ENCODE assay signal across 8 mouse cellular contexts in the genomic region with DNA sequence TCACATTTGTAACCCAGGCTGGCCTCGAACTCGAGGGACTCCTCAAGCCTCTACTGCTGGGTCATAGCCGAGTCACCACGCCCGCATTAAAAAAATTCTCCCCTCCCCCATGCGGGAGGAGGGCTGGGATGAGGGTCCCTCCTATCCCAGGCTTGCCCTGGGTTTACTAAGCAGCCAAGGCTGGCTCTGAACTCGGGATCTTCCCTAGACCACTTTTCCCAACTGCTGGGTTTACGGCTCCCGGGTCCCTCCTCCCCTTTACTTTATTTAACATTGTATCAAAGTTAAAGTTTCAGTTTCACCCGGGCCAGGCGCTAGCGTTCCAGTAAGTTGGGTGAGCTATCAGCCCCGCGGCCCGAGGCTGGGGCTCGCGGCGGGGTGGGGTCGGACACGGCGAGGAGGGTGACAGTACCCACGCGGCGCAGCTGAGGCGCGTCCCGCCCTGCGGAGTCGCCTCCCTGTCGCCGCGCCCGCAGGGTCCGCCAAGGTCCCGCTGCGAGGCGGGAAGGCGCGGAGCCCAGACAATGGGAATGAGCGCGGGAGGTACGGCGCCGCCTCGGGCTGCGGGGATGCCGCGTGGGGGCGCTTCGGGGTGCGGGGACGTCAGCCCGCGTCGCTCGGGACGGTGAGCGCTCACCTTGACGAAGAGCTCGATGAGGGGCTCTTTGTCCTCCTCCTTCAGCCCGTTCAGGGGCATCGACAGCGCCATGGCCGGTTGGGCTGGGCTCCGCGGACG. TPM values are rescaled to one million over a fixed set of nuclear protein-coding genes. Genes with fewer than 3 reads are reported as not detected.
DNase-seq lines count a peak whose midpoint lies in the region; ATAC-seq and TF ChIP-seq lines count a peak whose summit lies in the region.

No protein-coding gene starts in this region.

- H3K79me2 ChIP-seq in liver, adult 2 months (ENCODE audit: control insufficient read depth, insufficient read depth, low read length): peaks cover 33% of the 10 kb centered on the region

- peak; percentile 20 for DNase-seq in right cerebral cortex, adult 18-20 months
- DNase-seq in right cerebral cortex, postnatal 14 days: no peak
- peak; percentile 23 for DNase-seq in cerebellum, adult 9-10 months
- DNase-seq in gastrocnemius, adult 2 months: peak; percentile 79
- DNase-seq in liver, adult 2 months (ENCODE audit: extremely low read depth, low read depth, low spot score): no peak
- DNase-seq in testis, postnatal 14 days (ENCODE audit: low spot score): peak; percentile 83

- peaks cover 44% of the 10 kb centered on the region for H3K4me1 ChIP-seq in hindbrain, embryonic 15.5 days (replicated peaks)
- peaks cover 43% of the 10 kb centered on the region for H3K4me1 ChIP-seq in liver, adult 2 months (ENCODE audit: control insufficient read depth, insufficient read depth, low read length)
- H3K4me1 ChIP-seq in midbrain, embryonic 16.5 days (ENCODE audit: control insufficient read depth, insufficient read depth, low read length): peaks cover 34% of the 10 kb centered on the region

- under 1% methylated on average over 64 of the region's 67 CpGs for WGBS in hindbrain, embryonic 15.5 days
- under 1% methylated on average over 65 of the region's 67 CpGs for WGBS in liver, adult 2 months
- WGBS in midbrain, embryonic 16.5 days: under 1% methylated on average over 63 of the region's 67 CpGs

- peak; percentile 60 for ATAC-seq in hindbrain, embryonic 15.5 days (ENCODE audit: low FRiP score, low read depth)
- ATAC-seq in midbrain, embryonic 16.5 days: peak; percentile 76

- intact Hi-C loops in gastrocnemius, adult 2 months (cut with DNase I): loop anchor here (2.0 to 5.0 kb wide), 2 partner anchors 17 to 35 kb away; no protein-coding TSS in a partner anchor

- H3K4me3 ChIP-seq in gastrocnemius, adult 2 months: peak overlapping the region; percentile 99
- peak overlapping the region; percentile 58 for H3K4me3 ChIP-seq in hindbrain, embryonic 15.5 days
- H3K4me3 ChIP-seq in liver, adult 2 months (ENCODE audit: insufficient read depth, low read depth, low read length): peak overlapping the region; percentile 78
- peak overlapping the region; percentile 91 for H3K4me3 ChIP-seq in midbrain, embryonic 16.5 days (ENCODE audit: low read depth, low read length)

- TF ChIP-seq CTCF in gastrocnemius, adult 2 months (IDR thresholded peaks at IDR 0.05): peak; percentile 40; the same call in 1 of the 2 replicates
- peak; percentile 10; the same call in 1 of the 2 replicates for TF ChIP-seq CTCF in liver, adult 2 months (IDR thresholded peaks at IDR 0.05; ENCODE audit: low read depth, low read length)

- peak overlapping the region; percentile 60 for H3K9ac ChIP-seq in hindbrain, embryonic 15.5 days
- peak overlapping the region; percentile 92 for H3K9ac ChIP-seq in liver, adult 2 months (ENCODE audit: low read depth, low read length)
- H3K9ac ChIP-seq in midbrain, embryonic 16.5 days (ENCODE audit: low read depth, low read length): peak overlapping the region; percentile 84

- H3K4me2 ChIP-seq in hindbrain, embryonic 15.5 days: peak overlapping the region; percentile 81
- peak overlapping the region; percentile 92 for H3K4me2 ChIP-seq in midbrain, embryonic 16.5 days (ENCODE audit: low read length)

- no peaks in the 10 kb centered on the region for H3K9me3 ChIP-seq in hindbrain, embryonic 15.5 days
- H3K9me3 ChIP-seq in midbrain, embryonic 16.5 days (replicated peaks; ENCODE audit: control insufficient read depth, low read length, poor library complexity, severe bottlenecking): no peaks in the 10 kb centered on the region

- no peak for TF ChIP-seq POLR2A in liver, adult 2 months (IDR thresholded peaks at IDR 0.05; ENCODE audit: extremely low read depth, insufficient read depth, low read length)

- H3K36me3 ChIP-seq in hindbrain, embryonic 15.5 days: no peaks in the 10 kb centered on the region
- no peaks in the 10 kb centered on the region for H3K36me3 ChIP-seq in liver, adult 2 months (ENCODE audit: control insufficient read depth, insufficient read depth, low read length)
- no peaks in the 10 kb centered on the region for H3K36me3 ChIP-seq in midbrain, embryonic 16.5 days (ENCODE audit: control insufficient read depth, insufficient read depth, low read length)

- peak overlapping the region; percentile 94 for H3K27ac ChIP-seq in gastrocnemius, adult 2 months
- peak overlapping the region; percentile 82 for H3K27ac ChIP-seq in hindbrain, embryonic 15.5 days (replicated peaks)
- peak overlapping the region; percentile 83 for H3K27ac ChIP-seq in liver, adult 2 months (replicated peaks; ENCODE audit: insufficient read depth, low read depth, low read length)
- H3K27ac ChIP-seq in midbrain, embryonic 16.5 days (ENCODE audit: low read length): peak overlapping the region; percentile 85

- H3K27me3 ChIP-seq in hindbrain, embryonic 15.5 days: 0 out of 2 replicates have a peak, but pooled peaks cover 2% of the 10 kb centered on the region
- no peaks in the 10 kb centered on the region for H3K27me3 ChIP-seq in liver, adult 2 months (ENCODE audit: control insufficient read depth, insufficient read depth, low read length)
- H3K27me3 ChIP-seq in midbrain, embryonic 16.5 days (ENCODE audit: control insufficient read depth, insufficient read depth, low read depth, low read length): peaks cover 3% of the 10 kb centered on the region; the same call in 1 of the 2 replicates

RNA-seq across cellular contexts. Expression of gene Clic4, which starts 0.6 kb away (rescaled TPM):
- 10 to 100 TPM; 16.9 to 33.9 TPM for total RNA-seq in gastrocnemius, adult 2 months (2021)
- 67.1 and 73.3 TPM in 2 replicates for polyA plus RNA-seq in hindbrain, embryonic 15.5 days (2015; fragmentation: Nextera tagmentation; extraction: Ambion mirVana)
- total RNA-seq in liver, adult 2 months (2014; rRNA removed): 23.0 and 27.7 TPM in 2 replicates
- polyA plus RNA-seq in liver, adult 2 months (2012; rRNA removed): 23.4 and 30.8 TPM in 2 replicates
- 49.2 and 55.6 TPM in 2 replicates for polyA plus RNA-seq in midbrain, embryonic 16.5 days (2015; fragmentation: Nextera tagmentation; extraction: Ambion mirVana)

Comparison
In these comparisons a context has a peak if more than half of its experiments do, and no peak if none do; other contexts are left out.
1. DNase-seq: peak in right cerebral cortex, adult 18-20 months (single experiment), cerebellum, adult 9-10 months (single experiment), gastrocnemius, adult 2 months (single experiment) and testis, postnatal 14 days (single experiment); none in right cerebral cortex, postnatal 14 days (single experiment) and liver, adult 2 months (single experiment).
2. Peak in every context shown above with its lines, with median percentiles within 50 percentile points of each other: H3K27ac ChIP-seq, H3K4me3 ChIP-seq and H3K9ac ChIP-seq.